24 mouse cellular contexts compared by ENCODE assay signal in genomic region chr5:134408119-134408518, GRCm38 (mm10).
"Had no signal": no experiment of that assay in that cellular context is flagged by ENCODE, and none has a peak within 500 bp of the region (broad histone marks: within the 10 kb centered on the region; RNA-seq: fewer than 3 reads in every experiment).

No protein-coding gene starts in this region.

- DNase-seq: gastrocnemius, postnatal 14 days; gastrocnemius, postnatal 36 days; heart, adult 11 months; heart, adult 2 months; heart, postnatal 14 days; heart, postnatal 4 days; kidney, adult 18-20 months; kidney, adult 8-10 months; kidney, postnatal 10 days; kidney, postnatal 4 days had no signal

- H3K4me3 ChIP-seq: heart, adult 2 months; heart, embryonic 13.5 days; heart, embryonic 15.5 days; hindbrain, embryonic 10.5 days; hindbrain, embryonic 12.5 days; intestine, embryonic 15.5 days; layer of hippocampus, adult 2 months; left cerebral cortex, adult 2 months; limb, embryonic 13.5 days; liver, embryonic 12.5 days had no signal

- H3K27me3 ChIP-seq: heart, embryonic 13.5 days; heart, embryonic 15.5 days; hindbrain, embryonic 12.5 days; intestine, embryonic 15.5 days; limb, embryonic 13.5 days; liver, embryonic 12.5 days had no signal

- H3K27ac ChIP-seq: heart, adult 2 months; heart, embryonic 13.5 days; heart, embryonic 15.5 days; hindbrain, embryonic 10.5 days; hindbrain, embryonic 12.5 days; hindbrain, embryonic 14.5 days; intestine, embryonic 15.5 days; layer of hippocampus, adult 2 months; left cerebral cortex, adult 2 months; limb, embryonic 13.5 days; liver, embryonic 12.5 days; liver, embryonic 14.5 days had no signal

- H3K4me1 ChIP-seq: hindbrain, embryonic 10.5 days; hindbrain, embryonic 12.5 days; intestine, embryonic 15.5 days; limb, embryonic 13.5 days had no signal

- H3K9me3 ChIP-seq: heart, embryonic 13.5 days; heart, embryonic 15.5 days; hindbrain, embryonic 10.5 days; hindbrain, embryonic 12.5 days; intestine, embryonic 15.5 days; limb, embryonic 13.5 days; liver, embryonic 12.5 days had no signal

- H3K9ac ChIP-seq: heart, embryonic 13.5 days; heart, embryonic 15.5 days; hindbrain, embryonic 12.5 days; hindbrain, embryonic 14.5 days; intestine, embryonic 15.5 days; limb, embryonic 13.5 days; liver, embryonic 12.5 days; liver, embryonic 14.5 days had no signal

- ATAC-seq: hindbrain, embryonic 16.5 days; inflammation-experienced regulatory T-cells, adult 6 months; intestine, embryonic 15.5 days; liver, embryonic 12.5 days had no signal

- H3K4me2 ChIP-seq: heart, embryonic 11.5 days; heart, embryonic 13.5 days; heart, embryonic 15.5 days; hindbrain, embryonic 12.5 days; hindbrain, embryonic 14.5 days; intestine, embryonic 15.5 days; limb, embryonic 13.5 days; liver, embryonic 12.5 days had no signal
